Mouse (Mus musculus): Measurements from ENCODE around the gene Btrc. TPM values are rescaled to one million over a fixed set of nuclear protein-coding genes. Genes with fewer than 3 reads are reported as not detected.

Gene Btrc
- polyA plus RNA-seq, 2 experiments = 27.6 to 40.3 TPM

GRCm38 (mm10) chr19:45475928-45476553 is 112.5 kb downstream of the Btrc start:
- ATAC-seq (ENCODE audit: insufficient read depth) (no peak), DNase-seq (ENCODE audit: low read depth in 3 of 3, low spot score in 3 of 3) (no peak)
- Histone ChIP-seq H3K9ac (replicated peaks) (no peak overlapping the region), H3K4me3 (ENCODE audit: insufficient read depth in 1 of 2, low read depth in 2 of 2, low read length in 2 of 2) (no peak overlapping the region), H3K36me3 (replicated peaks; ENCODE audit: control insufficient read depth, insufficient read depth, low read depth) (peaks cover 17% of the 10 kb centered on the region), H3K9me3 (ENCODE audit: control insufficient read depth, low read length) (no peaks in the 10 kb centered on the region), H3K27ac (no peak overlapping the region), H3K4me1 (replicated peaks; ENCODE audit: control insufficient read depth in 2 of 2, insufficient read depth in 2 of 2, low read length in 1 of 2) (no peaks in the 10 kb centered on the region; a peak in 1 of 4 replicates), H3K4me2 (ENCODE audit: low read depth) (no peak overlapping the region), H3K27me3 (ENCODE audit: control insufficient read depth, insufficient read depth, low read length) (no peaks in the 10 kb centered on the region)
- 84% methylated on average over 24 of the region's 24 CpGs for WGBS (ENCODE audit: insufficient replicate concordance)
- TF ChIP-seq CTCF (IDR thresholded peaks at IDR 0.05; ENCODE audit: low read depth) (no peak), EP300 (IDR thresholded peaks at IDR 0.05; ENCODE audit: low read depth) (no peak)

- Histone ChIP-seq H3K4me3 (ENCODE audit: insufficient read depth in 1 of 2, low read depth in 2 of 2, low read length in 2 of 2) (no peak overlapping the region), H3K4me1 (replicated peaks; ENCODE audit: control insufficient read depth in 2 of 2, insufficient read depth in 2 of 2, low read length in 1 of 2) (no peaks in the 10 kb centered on the region), H3K9ac (replicated peaks) (no peak overlapping the region), H3K9me3 (ENCODE audit: control insufficient read depth, low read length) (no peaks in the 10 kb centered on the region), H3K27me3 (ENCODE audit: control insufficient read depth, insufficient read depth, low read length) (no peaks in the 10 kb centered on the region), H3K4me2 (ENCODE audit: low read depth) (no peak overlapping the region), H3K36me3 (replicated peaks; ENCODE audit: control insufficient read depth, insufficient read depth, low read depth) (peaks cover 4% of the 10 kb centered on the region), H3K27ac (no peak overlapping the region)
- WGBS (ENCODE audit: insufficient replicate concordance) = 86% methylated on average over 6 of the region's 6 CpGs
- DNase-seq (ENCODE audit: low read depth in 3 of 3, low spot score in 3 of 3) (no peak), ATAC-seq (ENCODE audit: insufficient read depth) (no peak)
- TF ChIP-seq EP300 (IDR thresholded peaks at IDR 0.05; ENCODE audit: low read depth) (no peak), CTCF (IDR thresholded peaks at IDR 0.05; ENCODE audit: low read depth) (no peak)
Observed at GRCm38 (mm10) chr19:45479548-45479947, 116.0 kb downstream of the Btrc start.

GRCm38 (mm10) chr19:45480490-45480889 is 117.0 kb downstream of the Btrc start:
- no peak for ATAC-seq (ENCODE audit: insufficient read depth)
- WGBS (ENCODE audit: insufficient replicate concordance) = 71% methylated on average over 2 of the region's 2 CpGs
- Histone ChIP-seq H3K27me3 (ENCODE audit: control insufficient read depth, insufficient read depth, low read length) (no peaks in the 10 kb centered on the region), H3K36me3 (replicated peaks; ENCODE audit: control insufficient read depth, insufficient read depth, low read depth) (peaks cover 2% of the 10 kb centered on the region; the same call in 1 of the 2 replicates), H3K9me3 (ENCODE audit: control insufficient read depth, low read length) (no peaks in the 10 kb centered on the region), H3K9ac (replicated peaks) (no peak overlapping the region), H3K4me1 (replicated peaks; ENCODE audit: control insufficient read depth in 2 of 2, insufficient read depth in 2 of 2, low read length in 1 of 2) (no peaks in the 10 kb centered on the region), H3K27ac (no peak overlapping the region), H3K4me2 (ENCODE audit: low read depth) (no peak overlapping the region), H3K4me3 (ENCODE audit: insufficient read depth in 1 of 2, low read depth in 2 of 2, low read length in 2 of 2) (no peak overlapping the region)
- TF ChIP-seq EP300 (IDR thresholded peaks at IDR 0.05; ENCODE audit: low read depth) (no peak), CTCF (IDR thresholded peaks at IDR 0.05; ENCODE audit: low read depth) (no peak)
- no peak for DNase-seq (ENCODE audit: low read depth in 3 of 3, low spot score in 3 of 3)

GRCm38 (mm10) chr19:45480951-45481350 is 117.4 kb downstream of the Btrc start:
- ATAC-seq (ENCODE audit: insufficient read depth) = no peak
- 88% methylated on average over 4 of the region's 4 CpGs for WGBS (ENCODE audit: insufficient replicate concordance)
- Histone ChIP-seq H3K9me3 (ENCODE audit: control insufficient read depth, low read length) (no peaks in the 10 kb centered on the region), H3K4me3 (ENCODE audit: insufficient read depth in 1 of 2, low read depth in 2 of 2, low read length in 2 of 2) (no peak overlapping the region), H3K4me1 (replicated peaks; ENCODE audit: control insufficient read depth in 2 of 2, insufficient read depth in 2 of 2, low read length in 1 of 2) (0 out of 4 replicates have a peak, but pooled peaks cover 0 to under 1% of the 10 kb centered on the region in 2 experiments), H3K27ac (no peak overlapping the region), H3K4me2 (ENCODE audit: low read depth) (no peak overlapping the region), H3K9ac (replicated peaks) (no peak overlapping the region), H3K36me3 (replicated peaks; ENCODE audit: control insufficient read depth, insufficient read depth, low read depth) (peaks cover 2% of the 10 kb centered on the region; the same call in 1 of the 2 replicates), H3K27me3 (ENCODE audit: control insufficient read depth, insufficient read depth, low read length) (no peaks in the 10 kb centered on the region)
- TF ChIP-seq CTCF (IDR thresholded peaks at IDR 0.05; ENCODE audit: low read depth) = no peak
- TF ChIP-seq EP300 (IDR thresholded peaks at IDR 0.05; ENCODE audit: low read depth) = no peak
- no peak for DNase-seq (ENCODE audit: low read depth in 3 of 3, low spot score in 3 of 3)

- Histone ChIP-seq H3K4me3 (ENCODE audit: insufficient read depth in 1 of 2, low read depth in 2 of 2, low read length in 2 of 2) (no peak overlapping the region), H3K4me1 (replicated peaks; ENCODE audit: control insufficient read depth in 2 of 2, insufficient read depth in 2 of 2, low read length in 1 of 2) (peaks cover 4 to 11% of the 10 kb centered on the region in 2 experiments; a peak in 2 of 4 replicates), H3K9me3 (ENCODE audit: control insufficient read depth, low read length) (no peaks in the 10 kb centered on the region), H3K9ac (replicated peaks) (no peak overlapping the region), H3K36me3 (replicated peaks; ENCODE audit: control insufficient read depth, insufficient read depth, low read depth) (peaks cover 2% of the 10 kb centered on the region; the same call in 1 of the 2 replicates), H3K4me2 (ENCODE audit: low read depth) (no peak overlapping the region), H3K27ac (no peak overlapping the region), H3K27me3 (ENCODE audit: control insufficient read depth, insufficient read depth, low read length) (no peaks in the 10 kb centered on the region)
- TF ChIP-seq CTCF (IDR thresholded peaks at IDR 0.05; ENCODE audit: low read depth) (no peak), EP300 (IDR thresholded peaks at IDR 0.05; ENCODE audit: low read depth) (no peak)
- ATAC-seq (ENCODE audit: insufficient read depth) = no peak
- no peak for DNase-seq (ENCODE audit: low read depth in 3 of 3, low spot score in 3 of 3)
- 73% methylated on average over 2 of the region's 2 CpGs for WGBS (ENCODE audit: insufficient replicate concordance)
Observed at GRCm38 (mm10) chr19:45483470-45483869, 119.9 kb downstream of the Btrc start.

All from liver, embryonic 14.5 days (tissue).